Mouse (Mus musculus) MEL (cell line): ENCODE data around the gene Inpp5d. TPM values are rescaled to one million over a fixed set of nuclear protein-coding genes. Genes with fewer than 3 reads are reported as not detected.

Source experiments
- DNase-seq: peaks from one replicate; pipeline ENCODE4 v3.0.0; 2011; ENCODE audit warnings: low read depth, low spot score
- H3K27ac ChIP-seq: 2 replicates; pipeline ENCODE4 v1.5.1; 2012; ENCODE audit warnings: low read depth, mild to moderate bottlenecking, control low read depth, low read length, moderate library complexity; ENCODE audit not compliant: control insufficient read depth
- H3K27me3 ChIP-seq, 2 experiments: fragments of 150-350 bp in 1 of 2; sonication (generic) in 1 of 2; 2 replicates each; pipeline ENCODE4 v1.6.1; 2012; ENCODE audit warnings: low read length in 2 of 2, mild to moderate bottlenecking in 2 of 2, improper control_type of control experiment in 1 of 2, moderate library complexity in 1 of 2; ENCODE audit not compliant: insufficient read depth in 2 of 2, control insufficient read depth in 1 of 2
- H3K36me3 ChIP-seq, 2 experiments: 2 replicates each; pipeline ENCODE4 v1.6.1; 2012 to 2014; ENCODE audit warnings: low read length in 2 of 2, improper control_type of control experiment in 1 of 2, inconsistent platforms in 1 of 2, mild to moderate bottlenecking in 1 of 2; ENCODE audit not compliant: insufficient read depth in 2 of 2, control insufficient read depth in 1 of 2
- H3K4me1 ChIP-seq, 2 experiments: fragments of 150-350 bp in 1 of 2; sonication (generic) in 1 of 2; 2 replicates each; pipeline ENCODE4 v1.6.1; 2012; ENCODE audit warnings: low read length in 2 of 2, improper control_type of control experiment in 1 of 2, mild to moderate bottlenecking in 1 of 2; ENCODE audit not compliant: insufficient read depth in 2 of 2, control insufficient read depth in 1 of 2
- H3K4me3 ChIP-seq, 2 experiments: fragments of 150-350 bp in 1 of 2; sonication (generic) in 1 of 2; 2 replicates each; pipeline ENCODE4 v1.5.1; 2012; ENCODE audit warnings: low read depth in 2 of 2, low read length in 2 of 2, mild to moderate bottlenecking in 2 of 2, moderate library complexity in 2 of 2, control low read depth in 1 of 2, improper control_type of control experiment in 1 of 2; ENCODE audit not compliant: control insufficient read depth in 1 of 2, insufficient read depth in 1 of 2
- H3K79me2 ChIP-seq: 2 replicates; pipeline ENCODE4 v1.6.1; 2012; ENCODE audit warnings: mild to moderate bottlenecking, low read length, moderate library complexity; ENCODE audit not compliant: control insufficient read depth, poor library complexity, insufficient read depth
- H3K9ac ChIP-seq: 2 replicates; pipeline ENCODE4 v1.6.1; 2012; ENCODE audit warnings: low read depth, mild to moderate bottlenecking, control low read depth, low read length, moderate library complexity; ENCODE audit not compliant: control insufficient read depth, poor library complexity, severe bottlenecking
- H3K9me3 ChIP-seq: fragments of 150-350 bp; sonication (generic); replicated peaks from 2 replicates; pipeline ENCODE4 v1.6.1; 2012; ENCODE audit warnings: mild to moderate bottlenecking, low read length, improper control_type of control experiment, moderate library complexity; ENCODE audit not compliant: insufficient read depth
- CHD1 ChIP-seq: IDR thresholded peaks from 2 replicates; pipeline ENCODE4 v1.6.1; 2012; ENCODE audit warnings: low read depth, mild to moderate bottlenecking, inconsistent platforms, low read length, improper control_type of control experiment
- CHD2 ChIP-seq: IDR thresholded peaks from 2 replicates; pipeline ENCODE4 v1.6.1; 2011; ENCODE audit warnings: low read length, improper control_type of control experiment
- CTCF ChIP-seq, 3 experiments: IDR thresholded peaks in 2 of 3; conservative IDR thresholded peaks in 1 of 3; 2 replicates each; pipeline ENCODE4 v1.5.1; 2011 to 2012; ENCODE audit warnings: low read length in 3 of 3, low read depth in 2 of 3, mild to moderate bottlenecking in 2 of 3, improper control_type of control experiment in 1 of 3, inconsistent platforms in 1 of 3, mixed read lengths in 1 of 3, moderate library complexity in 1 of 3; ENCODE audit not compliant: control insufficient read depth in 1 of 3, insufficient read depth in 1 of 3, poor library complexity in 1 of 3, severe bottlenecking in 1 of 3
- E2F4 ChIP-seq: IDR thresholded peaks from 2 replicates; pipeline ENCODE4 v1.6.1; 2011; ENCODE audit warnings: low read depth, low read length, improper control_type of control experiment, borderline replicate concordance
- ELF1 ChIP-seq: IDR thresholded peaks from 2 replicates; pipeline ENCODE4 v1.6.1; 2014; ENCODE audit warnings: low read depth, mild to moderate bottlenecking, inconsistent platforms, low read length, improper control_type of control experiment, moderate library complexity
- EP300 ChIP-seq, 2 experiments: IDR thresholded peaks; 2 replicates each; pipeline ENCODE4 v1.6.1; 2011; ENCODE audit warnings: improper control_type of control experiment in 2 of 2, low read length in 2 of 2, low read depth in 1 of 2, mild to moderate bottlenecking in 1 of 2
- ETS1 ChIP-seq: IDR thresholded peaks from 2 replicates; pipeline ENCODE4 v1.6.1; 2012; ENCODE audit warnings: low read depth, mild to moderate bottlenecking, inconsistent platforms, low read length, improper control_type of control experiment, moderate library complexity
- GABPA ChIP-seq: IDR thresholded peaks from 2 replicates; pipeline ENCODE4 v1.6.1; 2012; ENCODE audit warnings: low read depth, mild to moderate bottlenecking, inconsistent platforms, low read length, improper control_type of control experiment, moderate library complexity
- KAT2A ChIP-seq: conservative IDR thresholded peaks from 2 replicates; pipeline ENCODE4 v1.6.1; 2012; ENCODE audit warnings: low read depth, low read length, improper control_type of control experiment, inconsistent platforms
- MAFK ChIP-seq: IDR thresholded peaks from 2 replicates; pipeline ENCODE4 v1.6.1; 2011; ENCODE audit warnings: low read depth, mild to moderate bottlenecking, low read length, improper control_type of control experiment, borderline replicate concordance
- MAX ChIP-seq: IDR thresholded peaks from 2 replicates; pipeline ENCODE4 v1.6.1; 2011; ENCODE audit warnings: low read length, improper control_type of control experiment
- MEF2A ChIP-seq: IDR thresholded peaks from 2 replicates; pipeline ENCODE4 v1.6.1; 2014; ENCODE audit warnings: low read depth, mild to moderate bottlenecking, inconsistent platforms, low read length, improper control_type of control experiment; ENCODE audit not compliant: poor library complexity, insufficient replicate concordance, severe bottlenecking; ENCODE audit errors: extremely low read depth
- MXI1 ChIP-seq: IDR thresholded peaks from 2 replicates; pipeline ENCODE4 v1.6.1; 2011; ENCODE audit warnings: mild to moderate bottlenecking, low read depth, low read length, improper control_type of control experiment
- MYC ChIP-seq: IDR thresholded peaks from 2 replicates; pipeline ENCODE4 v1.6.1; 2011; ENCODE audit warnings: low read depth, mild to moderate bottlenecking, low read length, improper control_type of control experiment, moderate library complexity
- NRF1 ChIP-seq: IDR thresholded peaks from 2 replicates; pipeline ENCODE4 v1.6.1; 2014; ENCODE audit warnings: low read depth, mild to moderate bottlenecking, inconsistent platforms, low read length, improper control_type of control experiment, moderate library complexity; ENCODE audit not compliant: poor library complexity, insufficient read depth, severe bottlenecking
- POLR2A ChIP-seq, 2 experiments: IDR thresholded peaks; 2 replicates each; pipeline ENCODE4 v1.6.1; 2011 to 2012; ENCODE audit warnings: low read length in 2 of 2, mild to moderate bottlenecking in 2 of 2, control low read depth in 1 of 2, improper control_type of control experiment in 1 of 2, low read depth in 1 of 2, moderate library complexity in 1 of 2; ENCODE audit not compliant: control insufficient read depth in 1 of 2, insufficient read depth in 1 of 2, poor library complexity in 1 of 2
- RAD21 ChIP-seq: IDR thresholded peaks from 2 replicates; pipeline ENCODE4 v1.6.1; 2011; ENCODE audit warnings: mild to moderate bottlenecking, low read depth, low read length, improper control_type of control experiment
- SIN3A ChIP-seq: IDR thresholded peaks from 2 replicates; pipeline ENCODE4 v1.6.1; 2012; ENCODE audit warnings: low read length, improper control_type of control experiment, inconsistent platforms
- SMC3 ChIP-seq: IDR thresholded peaks from 2 replicates; pipeline ENCODE4 v1.6.1; 2011; ENCODE audit warnings: low read depth, low read length, improper control_type of control experiment
- TBP ChIP-seq: IDR thresholded peaks from 2 replicates; pipeline ENCODE4 v1.8.0; 2011; ENCODE audit warnings: low read depth, low read length, improper control_type of control experiment
- TCF12 ChIP-seq: IDR thresholded peaks from 2 replicates; pipeline ENCODE4 v1.6.1; 2014; ENCODE audit warnings: low read depth, mild to moderate bottlenecking, inconsistent platforms, low read length, improper control_type of control experiment, moderate library complexity
- UBTF ChIP-seq: IDR thresholded peaks from 2 replicates; pipeline ENCODE4 v1.6.1; 2012; ENCODE audit warnings: low read depth, mild to moderate bottlenecking, inconsistent platforms, low read length, improper control_type of control experiment, moderate library complexity, borderline replicate concordance; ENCODE audit not compliant: insufficient read depth
- USF2 ChIP-seq, 2 experiments: IDR thresholded peaks; 2 replicates each; pipeline ENCODE4 v1.6.1; 2011 to 2012; ENCODE audit warnings: improper control_type of control experiment in 2 of 2, low read length in 2 of 2, borderline replicate concordance in 1 of 2, inconsistent platforms in 1 of 2, low read depth in 1 of 2, mild to moderate bottlenecking in 1 of 2; ENCODE audit not compliant: insufficient read depth in 1 of 2
- ZC3H11A ChIP-seq: IDR thresholded peaks from 2 replicates; pipeline ENCODE4 v1.6.1; 2012; ENCODE audit warnings: low read depth, mild to moderate bottlenecking, inconsistent platforms, low read length, improper control_type of control experiment
- ZKSCAN1 ChIP-seq: IDR thresholded peaks from 2 replicates; pipeline ENCODE4 v1.6.1; 2012; ENCODE audit warnings: low read depth, mild to moderate bottlenecking, inconsistent platforms, low read length, improper control_type of control experiment, moderate library complexity
- polyA plus RNA-seq, 2 experiments: library from polyadenylated mRNA; stranded (reverse) in 1 of 2; unstranded in 1 of 2; fragments of >175 nt in 1 of 2; fragments of >200 nt in 1 of 2; gene quantifications; 2 replicates each; pipeline versions ENCODE4 v1.2.1 to v1.2.4; 2012; ENCODE audit warnings: low replicate concordance in 2 of 2, low read depth in 1 of 2; ENCODE audit not compliant: insufficient read length in 2 of 2, insufficient read depth in 1 of 2, missing spikeins in 1 of 2
- total RNA-seq: library from RNA; depleted of rRNA; stranded (reverse); fragments of 300-350 nt; gene quantifications from 2 replicates; pipeline ENCODE4 v1.2.3, GENCODE M21; 2012

Gene Inpp5d
- total and polyA plus RNA-seq, 3 experiments: 69.4 to 71.3 TPM; not detected in 1

GRCm38 (mm10) chr1:87632163-87632562 lies 12.1 kb downstream of the Inpp5d start (continued):
- TF ChIP-seq TCF12 (peak; percentile 86), GABPA (no peak), MAX (no peak), SIN3A (peak; percentile 95), CHD2 (no peak; the same call in 1 of the 2 replicates), MAFK (peak; percentile 70; the same call in 1 of the 2 replicates), E2F4 (0 out of 2 replicates have a peak, but pooled peaks have one; percentile 39), ZKSCAN1 (peak; percentile 49; the same call in 1 of the 2 replicates), CTCF (IDR thresholded peaks at IDR 0.05 in 2 of 3, conservative IDR thresholded peaks at IDR 0.05 in 1 of 3; ENCODE audit: control insufficient read depth in 1 of 3, insufficient read depth in 1 of 3, low read depth in 2 of 3, low read length in 3 of 3, poor library complexity in 1 of 3, severe bottlenecking in 1 of 3) (no peak), KAT2A (peak; percentile 38), USF2 (IDR thresholded peaks at IDR 0.05; ENCODE audit: borderline replicate concordance in 1 of 2, insufficient read depth in 1 of 2, low read depth in 1 of 2, low read length in 2 of 2) (no peak), MXI1 (peak; percentile 86), MYC (peak; percentile 80; the same call in 1 of the 2 replicates)

- DNase-seq: no peak
- peaks cover 20% of the 10 kb centered on the region for H3K79me2 ChIP-seq
- H3K27me3 ChIP-seq: no peaks in the 10 kb centered on the region
- peaks cover 11 to 30% of the 10 kb centered on the region in 2 experiments for H3K36me3 ChIP-seq
- TF ChIP-seq SIN3A (no peak), SMC3 (no peak), USF2 (IDR thresholded peaks at IDR 0.05; ENCODE audit: borderline replicate concordance in 1 of 2, insufficient read depth in 1 of 2, low read depth in 1 of 2, low read length in 2 of 2) (no peak), GABPA (no peak), MEF2A (no peak), CTCF (IDR thresholded peaks at IDR 0.05 in 2 of 3, conservative IDR thresholded peaks at IDR 0.05 in 1 of 3; ENCODE audit: control insufficient read depth in 1 of 3, insufficient read depth in 1 of 3, low read depth in 2 of 3, low read length in 3 of 3, poor library complexity in 1 of 3, severe bottlenecking in 1 of 3) (no peak), CHD1 (no peak), POLR2A (IDR thresholded peaks at IDR 0.05; ENCODE audit: control insufficient read depth in 1 of 2, insufficient read depth in 1 of 2, low read depth in 1 of 2, low read length in 2 of 2, poor library complexity in 1 of 2) (no peak), TCF12 (no peak), ETS1 (no peak), E2F4 (no peak), ZC3H11A (no peak), ELF1 (no peak), RAD21 (no peak), CHD2 (no peak), NRF1 (no peak), EP300 (IDR thresholded peaks at IDR 0.05; ENCODE audit: low read depth in 1 of 2, low read length in 2 of 2) (no peak), UBTF (no peak), TBP (no peak)
- H3K27ac ChIP-seq: peak overlapping the region; percentile 71
- no peaks in the 10 kb centered on the region for H3K9me3 ChIP-seq
- no peak overlapping the region for H3K9ac ChIP-seq
- no peak overlapping the region for H3K4me3 ChIP-seq
- H3K4me1 ChIP-seq: peaks cover 24 to 29% of the 10 kb centered on the region in 2 experiments
Observed at GRCm38 (mm10) chr1:87636716-87637117, 16.6 kb downstream of the Inpp5d start.
